8 mouse cellular contexts compared by ENCODE assay signal in genomic region chr5:138934540-138934939, GRCm38 (mm10).
DNase-seq lines count a peak whose midpoint lies in the region; ATAC-seq and TF ChIP-seq lines count a peak whose summit lies in the region.

No protein-coding gene starts in this region.

- no peak for DNase-seq in lung, adult 2 months
- no peak for DNase-seq in spleen, postnatal 4 days (ENCODE audit: low spot score in 2 of 2)

- no peaks in the 10 kb centered on the region for H3K9me3 ChIP-seq in lung, embryonic 16.5 days (ENCODE audit: control insufficient read depth, low read length)
- H3K9me3 ChIP-seq in embryonic facial prominence, embryonic 15.5 days (replicated peaks), result no peaks in the 10 kb centered on the region
- H3K9me3 ChIP-seq in kidney, embryonic 16.5 days (ENCODE audit: low read length), result no peaks in the 10 kb centered on the region
- no peaks in the 10 kb centered on the region for H3K9me3 ChIP-seq in stomach, embryonic 14.5 days (ENCODE audit: control insufficient read depth, low read depth, low read length)
- H3K9me3 ChIP-seq in midbrain, embryonic 16.5 days (replicated peaks; ENCODE audit: control insufficient read depth, low read length, poor library complexity, severe bottlenecking), result no peaks in the 10 kb centered on the region

- no peak overlapping the region for H3K4me3 ChIP-seq in lung, embryonic 16.5 days (ENCODE audit: low read length)
- no peak overlapping the region for H3K4me3 ChIP-seq in lung, adult 2 months (replicated peaks; ENCODE audit: extremely low read depth, low read depth, low read length)
- no peak overlapping the region for H3K4me3 ChIP-seq in embryonic facial prominence, embryonic 15.5 days (replicated peaks)
- no peak overlapping the region for H3K4me3 ChIP-seq in kidney, embryonic 16.5 days (ENCODE audit: low read length)
- no peak overlapping the region for H3K4me3 ChIP-seq in stomach, embryonic 14.5 days (ENCODE audit: low read depth, low read length)
- no peak overlapping the region for H3K4me3 ChIP-seq in midbrain, embryonic 16.5 days (ENCODE audit: low read depth, low read length)

- WGBS in lung, embryonic 16.5 days, result 22% methylated on average over 6 of the region's 6 CpGs
- WGBS in lung, adult 2 months, result 26% methylated on average over 6 of the region's 6 CpGs
- WGBS in embryonic facial prominence, embryonic 15.5 days, result 44% methylated on average over 6 of the region's 6 CpGs
- 10% methylated on average over 6 of the region's 6 CpGs for WGBS in kidney, embryonic 16.5 days
- WGBS in stomach, embryonic 14.5 days, result 9% methylated on average over 6 of the region's 6 CpGs
- WGBS in midbrain, embryonic 16.5 days, result 44% methylated on average over 6 of the region's 6 CpGs

- H3K27me3 ChIP-seq in lung, embryonic 16.5 days (ENCODE audit: control insufficient read depth, insufficient read depth, low read depth, low read length), result no peaks in the 10 kb centered on the region
- no peaks in the 10 kb centered on the region for H3K27me3 ChIP-seq in embryonic facial prominence, embryonic 15.5 days
- no peaks in the 10 kb centered on the region for H3K27me3 ChIP-seq in kidney, embryonic 16.5 days (ENCODE audit: insufficient read depth, low read length)
- H3K27me3 ChIP-seq in stomach, embryonic 14.5 days (ENCODE audit: control insufficient read depth, insufficient read depth, low read length), result no peaks in the 10 kb centered on the region
- H3K27me3 ChIP-seq in midbrain, embryonic 16.5 days (ENCODE audit: control insufficient read depth, insufficient read depth, low read depth, low read length), result peaks cover 3% of the 10 kb centered on the region

- H3K9ac ChIP-seq in lung, embryonic 16.5 days (ENCODE audit: low read length), result no peak overlapping the region
- H3K9ac ChIP-seq in embryonic facial prominence, embryonic 15.5 days, result no peak overlapping the region
- no peak overlapping the region for H3K9ac ChIP-seq in kidney, embryonic 16.5 days (replicated peaks; ENCODE audit: low read length)
- no peak overlapping the region for H3K9ac ChIP-seq in stomach, embryonic 14.5 days (replicated peaks; ENCODE audit: low read depth, low read length)
- no peak overlapping the region for H3K9ac ChIP-seq in midbrain, embryonic 16.5 days (ENCODE audit: low read depth, low read length)

- no peaks in the 10 kb centered on the region for H3K36me3 ChIP-seq in lung, embryonic 16.5 days (ENCODE audit: control insufficient read depth, insufficient read depth, low read length)
- H3K36me3 ChIP-seq in embryonic facial prominence, embryonic 15.5 days, result no peaks in the 10 kb centered on the region
- no peaks in the 10 kb centered on the region for H3K36me3 ChIP-seq in kidney, embryonic 16.5 days (ENCODE audit: insufficient read depth, low read length)
- H3K36me3 ChIP-seq in stomach, embryonic 14.5 days (ENCODE audit: control insufficient read depth, insufficient read depth, low read length), result no peaks in the 10 kb centered on the region
- H3K36me3 ChIP-seq in midbrain, embryonic 16.5 days (ENCODE audit: control insufficient read depth, insufficient read depth, low read length), result no peaks in the 10 kb centered on the region

- no peak for TF ChIP-seq POLR2A in lung, adult 2 months (IDR thresholded peaks at IDR 0.05; ENCODE audit: borderline replicate concordance, extremely low read depth, low read depth, low read length)

- no peak overlapping the region for H3K27ac ChIP-seq in lung, embryonic 16.5 days (ENCODE audit: low read length)
- no peak overlapping the region for H3K27ac ChIP-seq in embryonic facial prominence, embryonic 15.5 days (replicated peaks)
- no peak overlapping the region for H3K27ac ChIP-seq in kidney, embryonic 16.5 days (ENCODE audit: low read length)
- H3K27ac ChIP-seq in stomach, embryonic 14.5 days (ENCODE audit: low read length), result no peak overlapping the region
- no peak overlapping the region for H3K27ac ChIP-seq in midbrain, embryonic 16.5 days (ENCODE audit: low read length)

- peaks cover 22% of the 10 kb centered on the region for H3K4me1 ChIP-seq in lung, embryonic 16.5 days (replicated peaks; ENCODE audit: control insufficient read depth, insufficient read depth, low read length)
- no peaks in the 10 kb centered on the region for H3K4me1 ChIP-seq in lung, adult 2 months (ENCODE audit: control insufficient read depth, insufficient read depth, low read length)
- H3K4me1 ChIP-seq in embryonic facial prominence, embryonic 15.5 days, result peaks cover 31% of the 10 kb centered on the region
- peaks cover 32% of the 10 kb centered on the region for H3K4me1 ChIP-seq in kidney, embryonic 16.5 days (ENCODE audit: insufficient read depth, low read length)
- H3K4me1 ChIP-seq in stomach, embryonic 14.5 days (ENCODE audit: control insufficient read depth, insufficient read depth, low read length), result peaks cover 16% of the 10 kb centered on the region
- peaks cover 12% of the 10 kb centered on the region for H3K4me1 ChIP-seq in midbrain, embryonic 16.5 days (ENCODE audit: control insufficient read depth, insufficient read depth, low read length)

- no peak for TF ChIP-seq CTCF in lung, adult 2 months (IDR thresholded peaks at IDR 0.05; ENCODE audit: insufficient read depth, low read length)

- peak; percentile 47 for ATAC-seq in lung, embryonic 16.5 days (ENCODE audit: low read depth)
- 0 out of 2 replicates have a peak, but pooled peaks have one; percentile 17 for ATAC-seq in embryonic facial prominence, embryonic 15.5 days (ENCODE audit: insufficient number of reproducible peaks, low FRiP score, low TSS enrichment, low read depth)
- ATAC-seq in kidney, embryonic 16.5 days (ENCODE audit: low FRiP score, low TSS enrichment), result peak; percentile 87
- peak; percentile 73 for ATAC-seq in stomach, embryonic 14.5 days (ENCODE audit: insufficient number of reproducible peaks, insufficient read depth, low FRiP score, low read depth)
- ATAC-seq in cerebellum, adult (ENCODE audit: insufficient number of reproducible peaks, low FRiP score, low TSS enrichment), result no peak
- no peak for ATAC-seq in midbrain, embryonic 16.5 days

- no peak overlapping the region for H3K4me2 ChIP-seq in lung, embryonic 16.5 days (ENCODE audit: low read depth, low read length)
- H3K4me2 ChIP-seq in embryonic facial prominence, embryonic 15.5 days (replicated peaks), result no peak overlapping the region
- H3K4me2 ChIP-seq in kidney, embryonic 16.5 days (replicated peaks; ENCODE audit: low read depth, low read length), result no peak overlapping the region
- H3K4me2 ChIP-seq in stomach, embryonic 14.5 days (replicated peaks; ENCODE audit: low read depth, low read length), result no peak overlapping the region
- no peak overlapping the region for H3K4me2 ChIP-seq in midbrain, embryonic 16.5 days (ENCODE audit: low read length)

Comparison
In these comparisons a context has a peak if more than half of its experiments do, and no peak if none do; other contexts are left out.
1. ATAC-seq: peak in lung, embryonic 16.5 days (single experiment), embryonic facial prominence, embryonic 15.5 days (single experiment), kidney, embryonic 16.5 days (single experiment) and stomach, embryonic 14.5 days (single experiment); none in cerebellum, adult (single experiment) and midbrain, embryonic 16.5 days (single experiment).